Mouse (Mus musculus) midbrain, postnatal 0 days (tissue): ENCODE measurements around the gene Pold1. TPM values are rescaled to one million over a fixed set of nuclear protein-coding genes. Genes with fewer than 3 reads are reported as not detected.

Experiments used
- ATAC-seq: fragments of 200-750 bp; cut with Nextera tagmentation; 2 replicates; pipeline ENCODE4 v1.8.0; 2017; ENCODE audit warnings: moderate number of reproducible peaks, mild to moderate bottlenecking, moderate TSS enrichment, moderate library complexity; ENCODE audit not compliant: low FRiP score
- DNase-seq: peaks from one replicate; pipeline ENCODE4 v3.0.0-alpha.2; 2015; ENCODE audit warnings: low spot score
- H3K27ac ChIP-seq: fragments of 300-500 bp; sonication (generic); 2 replicates; pipeline ENCODE4 v1.5.1; 2014; ENCODE audit warnings: low read depth, mild to moderate bottlenecking, low read length, mixed read lengths
- H3K27me3 ChIP-seq: fragments of 300-500 bp; sonication (generic); 2 replicates; pipeline ENCODE4 v1.6.1; 2014; ENCODE audit warnings: low read length, control low read depth, mixed read lengths; ENCODE audit not compliant: insufficient read depth
- H3K36me3 ChIP-seq: fragments of 300-500 bp; sonication (generic); 2 replicates; pipeline ENCODE4 v1.6.1; 2014; ENCODE audit warnings: low read length, control low read depth, mixed read lengths; ENCODE audit not compliant: insufficient read depth
- H3K4me1 ChIP-seq: fragments of 300-500 bp; sonication (generic); 2 replicates; pipeline ENCODE4 v1.6.1; 2014; ENCODE audit warnings: mild to moderate bottlenecking, control low read depth, antibody characterized with exemption, low read length, mixed read lengths; ENCODE audit not compliant: insufficient read depth
- H3K4me2 ChIP-seq: fragments of 300-500 bp; sonication (generic); 2 replicates; pipeline ENCODE4 v1.6.1; 2014; ENCODE audit warnings: low read depth, mild to moderate bottlenecking, low read length, mixed read lengths; ENCODE audit not compliant: poor library complexity, severe bottlenecking
- H3K4me3 ChIP-seq: fragments of 300-500 bp; sonication (generic); 2 replicates; pipeline ENCODE4 v1.5.1; 2014; ENCODE audit warnings: low read depth, mild to moderate bottlenecking, low read length, moderate library complexity
- H3K9ac ChIP-seq: fragments of 300-500 bp; sonication (generic); replicated peaks from 2 replicates; pipeline ENCODE4 v1.6.1; 2014; ENCODE audit warnings: mild to moderate bottlenecking, low read length, moderate library complexity, mixed read lengths; ENCODE audit not compliant: poor library complexity, severe bottlenecking
- H3K9me3 ChIP-seq: fragments of 300-500 bp; sonication (generic); 2 replicates; pipeline ENCODE4 v1.6.1; 2016; ENCODE audit warnings: low read length, control low read depth
- CTCF ChIP-seq: IDR thresholded peaks from 2 replicates; pipeline ENCODE4 v1.5.1; 2016; ENCODE audit warnings: antibody characterized with exemption, mild to moderate bottlenecking
- WGBS: fragments of 180-500 bp; shearing (Covaris S2); extraction: QIAGEN DNeasy Blood & Tissue Kit; methylation state at CpG from one replicate; pipeline ENCODE4 v1.1.7; 2014; 5-methylcytosine and 5-hydroxymethylcytosine counted together
- polyA plus RNA-seq: library from polyadenylated mRNA; unstranded; fragments of >200 nt; fragmentation: Nextera tagmentation; extraction: Ambion mirVana; gene quantifications from 2 replicates; pipeline ENCODE4 v1.2.1, GENCODE M21; 2015
- total RNA-seq: library from RNA; depleted of rRNA; stranded (reverse); fragments of >200 nt; gene quantifications from 2 replicates; pipeline ENCODE4 v1.2.3, GENCODE M21; 2014

The Pold1 gene
- total and polyA plus RNA-seq, 2 experiments from 2014 or later: 9.6 to 17.5 TPM

- H3K27ac ChIP-seq: no peak overlapping the region
- DNase-seq (no peak), ATAC-seq (no peak)
- no peaks in the 10 kb centered on the region for H3K36me3 ChIP-seq
- no peak overlapping the region for H3K9ac ChIP-seq
- no peaks in the 10 kb centered on the region for H3K4me1 ChIP-seq
- TF ChIP-seq CTCF: no peak
- H3K9me3 ChIP-seq: no peaks in the 10 kb centered on the region
- no peak overlapping the region for H3K4me2 ChIP-seq
- no peak overlapping the region for H3K4me3 ChIP-seq
- H3K27me3 ChIP-seq: 0 out of 2 replicates have a peak, but pooled peaks cover 5% of the 10 kb centered on the region
These were observed 41.2 kb downstream of the Pold1 start for GRCm38 (mm10) chr7:44507491-44507890.

- H3K4me1 ChIP-seq: no peaks in the 10 kb centered on the region; the same call in 1 of the 2 replicates
- no peak overlapping the region for H3K4me2 ChIP-seq
- 35% methylated on average over 5 of the region's 5 CpGs for WGBS
- no peaks in the 10 kb centered on the region for H3K27me3 ChIP-seq
- H3K9ac ChIP-seq: no peak overlapping the region
- H3K9me3 ChIP-seq: no peaks in the 10 kb centered on the region
- no peak overlapping the region for H3K4me3 ChIP-seq
- peak; percentile 81 for TF ChIP-seq CTCF
- H3K36me3 ChIP-seq: peaks cover 5% of the 10 kb centered on the region; the same call in 1 of the 2 replicates
- no peak overlapping the region for H3K27ac ChIP-seq
- DNase-seq: peak; percentile 70
- peak; percentile 52; the same call in 1 of the 2 replicates for ATAC-seq
These were observed 47.0 kb downstream of the Pold1 start for GRCm38 (mm10) chr7:44501563-44502115.

- H3K4me1 ChIP-seq: peaks cover 7% of the 10 kb centered on the region
- no peak for ATAC-seq
- DNase-seq: no peak
- no peak overlapping the region for H3K9ac ChIP-seq
- H3K27me3 ChIP-seq: no peaks in the 10 kb centered on the region
- peaks cover 5% of the 10 kb centered on the region; the same call in 1 of the 2 replicates for H3K36me3 ChIP-seq
- no peak overlapping the region for H3K4me3 ChIP-seq
- 61% methylated on average over 19 of the region's 20 CpGs for WGBS
- TF ChIP-seq CTCF: no peak
- no peak overlapping the region for H3K27ac ChIP-seq
- H3K4me2 ChIP-seq: no peak overlapping the region
- no peaks in the 10 kb centered on the region for H3K9me3 ChIP-seq
These were observed 48.6 kb downstream of the Pold1 start for GRCm38 (mm10) chr7:44500046-44500445.

- Histone ChIP-seq H3K4me1 (peaks cover 8% of the 10 kb centered on the region), H3K27ac (no peak overlapping the region), H3K4me3 (no peak overlapping the region), H3K9ac (no peak overlapping the region), H3K36me3 (peaks cover 5% of the 10 kb centered on the region; the same call in 1 of the 2 replicates), H3K27me3 (no peaks in the 10 kb centered on the region), H3K4me2 (no peak overlapping the region), H3K9me3 (no peaks in the 10 kb centered on the region)
- ATAC-seq (no peak), DNase-seq (no peak)
- no peak for TF ChIP-seq CTCF
- WGBS: 79% methylated on average over 1 of the region's 1 CpGs
These were observed 49.7 kb downstream of the Pold1 start for GRCm38 (mm10) chr7:44498922-44499321.

GRCm38 (mm10) chr7:44497361-44498055 lies 51.1 kb downstream of the Pold1 start:
- Histone ChIP-seq H3K4me1 (peaks cover 8% of the 10 kb centered on the region), H3K4me3 (peak overlapping the region; percentile 70), H3K27ac (no peak overlapping the region; the same call in 1 of the 2 replicates), H3K4me2 (peak overlapping the region; percentile 91), H3K36me3 (peaks cover 8% of the 10 kb centered on the region; the same call in 1 of the 2 replicates), H3K9me3 (no peaks in the 10 kb centered on the region), H3K27me3 (no peaks in the 10 kb centered on the region), H3K9ac (peak overlapping the region; percentile 91; the same call in 1 of the 2 replicates)
- no peak for DNase-seq
- WGBS: 90% methylated on average over 10 of the region's 10 CpGs
- no peak for ATAC-seq
- no peak for TF ChIP-seq CTCF

- Histone ChIP-seq H3K27ac (peak overlapping the region; percentile 97), H3K36me3 (peaks cover 11% of the 10 kb centered on the region), H3K9ac (peak overlapping the region; percentile 91), H3K4me3 (peak overlapping the region; percentile 70), H3K4me2 (peak overlapping the region; percentile 91), H3K9me3 (no peaks in the 10 kb centered on the region), H3K27me3 (no peaks in the 10 kb centered on the region), H3K4me1 (peaks cover 8% of the 10 kb centered on the region)
- DNase-seq (no peak), ATAC-seq (no peak; the same call in 1 of the 2 replicates)
- WGBS: under 1% methylated on average over 26 of the region's 26 CpGs
- peak; percentile 43; the same call in 1 of the 2 replicates for TF ChIP-seq CTCF
These were observed 51.9 kb downstream of the Pold1 start for GRCm38 (mm10) chr7:44496771-44497109.
